ENCODE assay signal across 23 mouse cellular contexts in the genomic region with DNA sequence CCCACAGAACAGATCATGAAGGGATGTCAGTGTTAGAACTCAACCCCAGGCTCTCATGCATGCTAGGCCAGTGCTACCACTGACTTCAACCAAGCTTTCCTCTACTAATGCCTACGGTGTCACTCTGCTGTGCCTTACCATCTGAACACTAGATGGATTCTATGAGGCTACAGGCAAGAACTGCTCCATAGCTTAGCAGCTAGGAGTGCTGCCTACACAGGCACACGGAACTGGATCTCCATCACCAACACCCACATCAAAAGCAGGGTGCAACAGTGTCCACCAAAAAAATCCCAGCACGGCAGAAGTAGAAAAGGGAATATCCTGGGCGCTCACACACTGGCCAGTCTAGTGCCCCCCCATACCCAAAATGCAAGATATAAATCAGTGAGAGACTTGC. TPM values are rescaled to one million over a fixed set of nuclear protein-coding genes. Genes with fewer than 3 reads are reported as not detected.
DNase-seq lines count a peak whose midpoint lies in the region; TF ChIP-seq lines count a peak whose summit lies in the region.
"Had no signal": no experiment of that assay in that cellular context is flagged by ENCODE, and none has a peak within 500 bp of the region (broad histone marks: within the 10 kb centered on the region; RNA-seq: fewer than 3 reads in every experiment).

No protein-coding gene starts in this region.

- intact Hi-C loops in left cerebral cortex, postnatal 36 days (cut with DNase I) = no loop called here

- H3K27ac ChIP-seq in layer of hippocampus, adult 2 months = peak overlapping the region; percentile 28; the same call in 1 of the 2 replicates
- H3K27ac ChIP-seq: embryonic facial prominence, embryonic 10.5 days; embryonic facial prominence, embryonic 13.5 days; forebrain, embryonic 12.5 days; forebrain, embryonic 15.5 days; gastrocnemius, adult 2 months; hindbrain, embryonic 12.5 days; hindbrain, embryonic 15.5 days had no signal

- peak; percentile 16; the same call in 1 of the 2 replicates for TF ChIP-seq CTCF in layer of hippocampus, adult 2 months (conservative IDR thresholded peaks at IDR 0.05)

- no peak overlapping the region for H3K4me3 ChIP-seq in layer of hippocampus, adult 2 months
- H3K4me3 ChIP-seq: embryonic facial prominence, embryonic 10.5 days; embryonic facial prominence, embryonic 13.5 days; erythroblast, embryonic 14.5 days; forebrain, embryonic 12.5 days; forebrain, embryonic 15.5 days; gastrocnemius, adult 2 months; hindbrain, embryonic 12.5 days; hindbrain, embryonic 15.5 days had no signal

- no peak for DNase-seq in layer of hippocampus, adult 2 months (ENCODE audit: low spot score in 2 of 2)
- DNase-seq in layer of hippocampus, adult 11-12 months (ENCODE audit: low spot score) = no peak
- peak; percentile 36 to 40 for DNase-seq in left cerebral cortex, postnatal 36 days (ENCODE audit: low spot score in 2 of 2)
- no peak for DNase-seq in left cerebral cortex, adult 9 months (ENCODE audit: low spot score in 2 of 2)
- peak; percentile 63 for DNase-seq in brain, adult 2 months (ENCODE audit: low read depth, low spot score)
- no peak for DNase-seq in gastrocnemius, postnatal 4 days (ENCODE audit: low spot score in 2 of 2)
- DNase-seq: adrenal gland, adult 2 months; adrenal gland, postnatal 14 days; cerebellum, adult 11-12 months; cerebellum, adult 8-10 months; cerebellum, postnatal 10 days; cerebellum, postnatal 36 days; embryo, embryonic 11 days; gastrocnemius, adult 2 months; gastrocnemius, postnatal 14 days had no signal

RNA-seq across cellular contexts. Expression of a gene that starts 11.5 kb away (rescaled TPM):
- 10 to 100 TPM; 54.7 to 59.3 TPM for total RNA-seq in layer of hippocampus, adult 2 months (2021)
- 10 to 100 TPM; 84.4 to 85.6 TPM for total RNA-seq in left cerebral cortex, postnatal 36 days (2021)
- total RNA-seq in gastrocnemius, postnatal 4 days (2021) = 10 to 100 TPM in 1 of 2 experiments, 1 to 10 TPM in 1; 9.4 to 10.2 TPM

RNA-seq across cellular contexts. Expression of a gene that starts 36.4 kb away (rescaled TPM):
- 10 to 100 TPM; 37.9 to 39.2 TPM for total RNA-seq in layer of hippocampus, adult 2 months (2021)
- total RNA-seq in left cerebral cortex, postnatal 36 days (2021) = 10 to 100 TPM; 39.2 to 41.5 TPM
- 1 to 10 TPM; 2.4 to 2.9 TPM for total RNA-seq in gastrocnemius, postnatal 4 days (2021)
- total RNA-seq: MEL had no signal

Comparison
In these comparisons a context has a peak if more than half of its experiments do, and no peak if none do; other contexts are left out.
1. DNase-seq: peak in left cerebral cortex, postnatal 36 days (2 of 2) and brain, adult 2 months (single experiment); none in layer of hippocampus, adult 2 months (0 of 2), layer of hippocampus, adult 11-12 months (single experiment), left cerebral cortex, adult 9 months (0 of 2) and gastrocnemius, postnatal 4 days (0 of 2).
2. RNA of a gene that starts 11.5 kb away (total RNA-seq): 84.4 to 85.6 TPM in left cerebral cortex, postnatal 36 days and 54.7 to 59.3 TPM in layer of hippocampus, adult 2 months; 9.4 to 10.2 TPM in gastrocnemius, postnatal 4 days; every median in the first group is over 4 times any median in the second.
3. RNA of a gene that starts 36.4 kb away (total RNA-seq): 39.2 to 41.5 TPM in left cerebral cortex, postnatal 36 days and 37.9 to 39.2 TPM in layer of hippocampus, adult 2 months; 2.4 to 2.9 TPM in gastrocnemius, postnatal 4 days; every median in the first group is over 10 times any median in the second.